Mouse (Mus musculus) retina, postnatal 7 days (tissue): ENCODE results near the gene Ephb2.

Experiments used
- DNase-seq: peaks from one replicate; pipeline ENCODE4 v3.0.0-alpha.2; 2012; ENCODE audit warnings: low read depth, low spot score

The Ephb2 gene

GRCm38 (mm10) chr4:136836387-136836931 is 671 bp upstream of the Ephb2 start:
- DNase-seq: peak; percentile 52

GRCm38 (mm10) chr4:136834815-136835620 is 770 bp downstream of the Ephb2 start:
- no peak for DNase-seq

- no peak for DNase-seq
These were observed 1.4 kb downstream of the Ephb2 start for GRCm38 (mm10) chr4:136834439-136834814.

GRCm38 (mm10) chr4:136833619-136834351 is 2.0 kb downstream of the Ephb2 start:
- DNase-seq: no peak

GRCm38 (mm10) chr4:136832559-136833232 is 3.1 kb downstream of the Ephb2 start:
- no peak for DNase-seq

GRCm38 (mm10) chr4:136830272-136830823 is 5.4 kb downstream of the Ephb2 start:
- no peak for DNase-seq

GRCm38 (mm10) chr4:136829837-136830236 is 6.0 kb downstream of the Ephb2 start:
- DNase-seq: no peak

GRCm38 (mm10) chr4:136828664-136829569 is 6.9 kb downstream of the Ephb2 start:
- DNase-seq: no peak

GRCm38 (mm10) chr4:136824935-136825552 is 10.7 kb downstream of the Ephb2 start:
- DNase-seq: no peak

- no peak for DNase-seq
These were observed 15.7 kb downstream of the Ephb2 start for GRCm38 (mm10) chr4:136820069-136820522.

GRCm38 (mm10) chr4:136816701-136817100 is 19.1 kb downstream of the Ephb2 start:
- no peak for DNase-seq

- DNase-seq: no peak
These were observed 20.4 kb downstream of the Ephb2 start for GRCm38 (mm10) chr4:136815364-136815763.

- no peak for DNase-seq
These were observed 23.2 kb downstream of the Ephb2 start for GRCm38 (mm10) chr4:136812543-136812942.

- no peak for DNase-seq
These were observed 24.2 kb downstream of the Ephb2 start for GRCm38 (mm10) chr4:136811596-136811995.

GRCm38 (mm10) chr4:136808478-136808877 is 27.3 kb downstream of the Ephb2 start:
- DNase-seq: no peak

- no peak for DNase-seq
These were observed 28.3 kb downstream of the Ephb2 start for GRCm38 (mm10) chr4:136807448-136808009.

GRCm38 (mm10) chr4:136806254-136806653 is 29.5 kb downstream of the Ephb2 start:
- DNase-seq: no peak

GRCm38 (mm10) chr4:136804343-136804742 is 31.4 kb downstream of the Ephb2 start:
- no peak for DNase-seq

- no peak for DNase-seq
These were observed 33.3 kb downstream of the Ephb2 start for GRCm38 (mm10) chr4:136802446-136802845.

- no peak for DNase-seq
These were observed 33.8 kb downstream of the Ephb2 start for GRCm38 (mm10) chr4:136801944-136802343.
